Mouse (Mus musculus) megakaryocyte, adult 5-6 weeks (primary cell): ENCODE results near the gene Arhgap32. TPM values are rescaled to one million over a fixed set of nuclear protein-coding genes. Genes with fewer than 3 reads are reported as not detected.
A peak's percentile ranks its signal among the peaks of the same experiment; 100 is the strongest.
"Not testable (repeated sequence)": the region's sequence is repeated elsewhere in the genome, so short reads cannot be mapped to it uniquely, and the experiment has no call there.

Experiments
- ATAC-seq: 2 replicates; pipeline ENCODE4 v1.8.0; 2016; ENCODE audit warnings: mild to moderate bottlenecking, inconsistent platforms; ENCODE audit not compliant: poor library complexity, severe bottlenecking
- total RNA-seq, 2 experiments: library from RNA; stranded (forward) in 1 of 2; stranded (reverse) in 1 of 2; fragments of 153-499, 151-499 nt in 1 of 2; fragments of 221-1000, 200-1000 nt in 1 of 2; gene quantifications; 2 replicates each; pipeline versions ENCODE4 v1.2.3 to v1.2.4; 2015 to 2017

The Arhgap32 gene
- total RNA-seq, 2 experiments from 2014 or later: 2.8 to 4.9 TPM

- no peak for ATAC-seq
Observed at GRCm38 (mm10) chr9:32136680-32137295, 20.9 kb downstream of the Arhgap32 start.

- ATAC-seq: no peak
Observed at GRCm38 (mm10) chr9:32137697-32138426, 21.9 kb downstream of the Arhgap32 start.

GRCm38 (mm10) chr9:32138616-32139015 lies 22.7 kb downstream of the Arhgap32 start:
- ATAC-seq: peak; percentile 77

- ATAC-seq: no peak
Observed at GRCm38 (mm10) chr9:32139641-32140040, 23.7 kb downstream of the Arhgap32 start.

GRCm38 (mm10) chr9:32142834-32143233 lies 26.9 kb downstream of the Arhgap32 start:
- ATAC-seq: peak; percentile 30; the same call in 1 of the 2 replicates

- no peak for ATAC-seq
Observed at GRCm38 (mm10) chr9:32143451-32143850, 27.5 kb downstream of the Arhgap32 start.

- peak; percentile 79 for ATAC-seq
Observed at GRCm38 (mm10) chr9:32146257-32146996, 30.5 kb downstream of the Arhgap32 start.

GRCm38 (mm10) chr9:32149241-32149640 lies 33.3 kb downstream of the Arhgap32 start:
- no peak for ATAC-seq

- peak; percentile 67 for ATAC-seq
Observed at GRCm38 (mm10) chr9:32149836-32150642, 34.1 kb downstream of the Arhgap32 start.

GRCm38 (mm10) chr9:32154727-32155371 lies 38.9 kb downstream of the Arhgap32 start:
- ATAC-seq: no peak

GRCm38 (mm10) chr9:32156706-32157105 lies 40.8 kb downstream of the Arhgap32 start:
- ATAC-seq: no peak

- ATAC-seq: no peak
Observed at GRCm38 (mm10) chr9:32157201-32157600, 41.3 kb downstream of the Arhgap32 start.

GRCm38 (mm10) chr9:32158837-32159543 lies 43.1 kb downstream of the Arhgap32 start:
- peak; percentile 91 for ATAC-seq

GRCm38 (mm10) chr9:32159724-32160123 lies 43.8 kb downstream of the Arhgap32 start:
- ATAC-seq: no peak

GRCm38 (mm10) chr9:32162792-32163191 lies 46.9 kb downstream of the Arhgap32 start:
- ATAC-seq: no peak

- not testable (repeated sequence) for ATAC-seq
Observed at GRCm38 (mm10) chr9:32163820-32164219, 47.9 kb downstream of the Arhgap32 start.

- no peak for ATAC-seq
Observed at GRCm38 (mm10) chr9:32168546-32169137, 52.7 kb downstream of the Arhgap32 start.

- ATAC-seq: no peak
Observed at GRCm38 (mm10) chr9:32170713-32171112, 54.8 kb downstream of the Arhgap32 start.

- ATAC-seq: no peak
Observed at GRCm38 (mm10) chr9:32176612-32177011, 60.7 kb downstream of the Arhgap32 start.
